Mouse (Mus musculus) gastrocnemius, postnatal 36 days (tissue): Measurements from ENCODE around the gene Fmo2. TPM values are rescaled to one million over a fixed set of nuclear protein-coding genes. Genes with fewer than 3 reads are reported as not detected.

ENCODE experiments used
- DNase-seq, 2 experiments: peaks; one replicate each; pipeline ENCODE4 v3.0.0; 2022
- intact Hi-C: fragments of 180-260 bp; cut with DNase I; formaldehyde crosslinking; loops from one replicate; pipeline ENCODE4 v1.15.1; 2025
- long read RNA-seq, 2 experiments: library from polyadenylated mRNA; stranded (forward); transcript quantifications; one replicate each; pipeline ENCODE4 v2.0.0; 2021
- total RNA-seq, 2 experiments: library from RNA; stranded (reverse); gene quantifications; 2 replicates each; pipeline ENCODE4 v1.2.3; 2021

Fmo2 gene
- 10 to 100 TPM; 13.4 to 15.1 TPM for total RNA-seq
- long read RNA-seq, experiment 1, partial matches to known transcripts: 0 of 2 reads
- long read RNA-seq, experiment 1, other reads (novel, unspliced or antisense): 2 of 2 reads
- long read RNA-seq, experiment 2, partial matches to known transcripts: 0 of 2 reads
- long read RNA-seq, experiment 2, other reads (novel, unspliced or antisense): 2 of 2 reads

- intact Hi-C loops: loop anchor here (5.0 kb wide), 1 partner anchor 159 kb away; no protein-coding TSS in a partner anchor
- peak; percentile 25 to 48 for DNase-seq
Observed at GRCm38 (mm10) chr1:162897838-162898811, at the start of gene Fmo2. Gene Fmo2 (minus strand): TSS chr1:162898726.

DNA sequence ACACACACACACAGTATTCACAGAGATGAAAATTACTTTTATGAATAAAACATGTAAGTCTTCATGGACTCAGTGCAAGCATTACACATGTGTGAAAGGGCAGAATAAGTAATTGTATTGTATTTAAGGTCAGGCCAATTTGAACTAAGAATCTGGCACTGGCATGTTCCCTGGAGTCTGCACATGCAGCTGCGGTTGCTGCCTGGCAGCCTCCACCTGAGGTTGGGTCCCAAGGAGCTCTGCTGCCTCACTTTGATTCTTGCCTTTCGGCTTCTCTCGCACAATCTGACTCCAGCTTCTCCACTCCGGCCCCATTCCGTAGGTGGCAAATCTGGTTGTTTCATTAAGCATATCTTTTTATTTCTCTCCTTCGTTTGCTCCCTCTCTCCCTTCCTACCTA, 49.4 kb upstream of the Fmo2 start:
- no peak for DNase-seq
- intact Hi-C loops: no loop called here

- no peak for DNase-seq
- intact Hi-C loops: no loop called here
Observed at GRCm38 (mm10) chr1:162946837-162947558, 48.5 kb upstream of the Fmo2 start.

GRCm38 (mm10) chr1:162943700-162944099, 45.2 kb upstream of the Fmo2 start:
- intact Hi-C loops: no loop called here

DNA sequence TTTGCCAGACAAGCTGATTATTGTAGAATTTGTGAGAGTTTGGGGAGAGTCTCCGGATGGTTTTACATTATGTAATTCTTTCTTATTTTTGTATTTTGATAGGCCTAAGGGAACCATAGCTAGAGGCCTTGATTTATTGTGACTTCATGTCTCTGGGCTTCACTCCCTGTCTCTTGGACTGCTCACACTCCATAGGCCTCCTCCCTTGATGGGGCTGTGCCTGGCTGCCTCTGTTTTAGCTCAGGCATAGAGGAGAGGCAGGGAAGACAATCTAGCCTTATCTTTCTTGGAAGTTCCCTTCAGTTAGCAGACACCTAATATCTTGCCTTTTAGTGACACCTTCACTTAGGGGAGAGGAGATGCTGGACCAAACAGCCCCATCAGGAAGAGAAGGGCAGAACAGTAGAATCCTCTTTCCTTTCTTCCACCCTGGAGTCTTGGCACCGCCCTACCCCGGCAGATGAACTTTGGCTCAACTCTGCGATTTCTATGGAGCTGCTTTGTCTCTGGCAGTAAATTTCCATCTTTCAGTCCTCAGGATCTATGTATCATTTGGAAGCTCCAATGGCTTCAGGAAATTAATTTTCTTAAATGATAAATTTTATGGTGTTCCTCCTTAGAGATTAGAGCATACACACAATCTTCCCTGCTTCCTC, 40.3 kb upstream of the Fmo2 start:
- intact Hi-C loops: no loop called here
- DNase-seq: peak in 1 of 2 experiments; percentile 16

More at GRCm38 (mm10) chr1:162943700-162944099, 45.2 kb upstream of the Fmo2 start:
- no peak for DNase-seq

DNA sequence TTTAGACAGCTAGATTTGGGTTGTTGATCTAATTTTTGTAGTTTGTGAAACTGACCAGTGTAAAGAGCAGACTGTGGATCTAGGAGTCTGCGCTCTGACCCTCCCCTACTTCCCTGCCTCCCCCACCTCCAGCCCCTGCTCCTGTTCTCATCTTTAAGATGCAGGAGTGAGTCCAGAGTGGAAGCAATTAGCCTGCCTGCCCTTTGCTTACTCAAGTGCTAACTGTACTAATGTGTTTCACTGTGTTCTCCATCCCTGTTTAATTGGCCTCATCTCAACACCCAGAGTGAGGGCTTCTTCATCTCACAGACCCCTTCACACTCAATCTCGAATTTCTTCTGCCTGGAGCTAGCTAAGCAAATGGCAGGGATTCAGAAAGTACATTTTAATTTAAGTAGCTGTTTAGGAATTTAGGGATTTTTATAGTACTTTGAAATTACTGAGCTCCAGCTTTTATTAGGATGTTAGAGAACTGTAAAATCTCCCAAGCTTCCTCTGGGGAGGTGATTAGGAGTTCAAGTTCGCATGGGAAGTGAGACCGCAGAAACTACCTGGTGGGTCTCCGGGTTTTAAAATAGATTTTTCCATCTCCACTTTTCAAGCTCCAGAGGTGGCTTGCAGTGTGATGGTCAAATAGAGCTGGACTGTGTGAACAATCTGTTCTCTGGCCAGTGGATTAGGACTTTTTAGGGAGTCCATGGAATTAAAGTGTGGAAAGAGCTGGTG, 39.6 kb upstream of the Fmo2 start:
- no peak for DNase-seq

GRCm38 (mm10) chr1:162937415-162937814, 38.9 kb upstream of the Fmo2 start, which contains the start of gene Fmo6:
Gene Fmo6 (minus strand): TSS chr1:162937515.
- no peak for DNase-seq
- intact Hi-C loops: no loop called here

More for the DNA sequence above, 39.6 kb upstream of the Fmo2 start:
- intact Hi-C loops: no loop called here

DNA sequence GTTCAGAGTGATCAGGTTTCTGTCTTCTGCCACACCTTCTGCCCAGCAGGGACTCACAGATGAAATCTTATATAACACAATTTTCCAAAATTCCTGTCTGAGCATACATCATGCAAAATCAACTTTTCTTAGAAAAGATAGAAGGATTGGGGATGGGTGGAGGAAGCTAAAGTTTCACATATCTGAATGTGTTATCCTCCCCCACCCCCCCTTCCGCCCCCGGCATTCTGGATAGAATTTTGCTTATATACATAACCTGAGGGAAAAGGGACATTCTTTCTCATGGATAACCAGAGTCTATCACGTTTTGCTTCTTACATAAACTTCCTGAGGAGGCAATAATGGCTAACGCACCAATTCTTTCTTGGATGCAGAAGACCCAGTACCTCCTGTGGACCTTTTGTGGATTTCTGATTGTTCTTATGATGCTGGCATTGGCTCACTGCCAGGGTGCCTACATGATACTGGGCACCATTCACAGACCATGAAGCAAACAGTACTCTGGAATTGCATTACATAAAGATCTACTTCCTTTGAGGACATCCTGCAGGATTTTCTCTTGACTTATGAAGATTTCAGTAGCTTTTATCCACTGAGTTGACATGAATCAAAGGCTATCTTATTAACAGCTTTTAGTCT, 36.0 kb upstream of the Fmo2 start:
- intact Hi-C loops: no loop called here

GRCm38 (mm10) chr1:162932386-162932785, 33.9 kb upstream of the Fmo2 start:
- intact Hi-C loops: no loop called here
- no peak for DNase-seq

More for the DNA sequence above, 36.0 kb upstream of the Fmo2 start:
- no peak for DNase-seq

GRCm38 (mm10) chr1:162931880-162932279, 33.4 kb upstream of the Fmo2 start:
- intact Hi-C loops: no loop called here

DNA sequence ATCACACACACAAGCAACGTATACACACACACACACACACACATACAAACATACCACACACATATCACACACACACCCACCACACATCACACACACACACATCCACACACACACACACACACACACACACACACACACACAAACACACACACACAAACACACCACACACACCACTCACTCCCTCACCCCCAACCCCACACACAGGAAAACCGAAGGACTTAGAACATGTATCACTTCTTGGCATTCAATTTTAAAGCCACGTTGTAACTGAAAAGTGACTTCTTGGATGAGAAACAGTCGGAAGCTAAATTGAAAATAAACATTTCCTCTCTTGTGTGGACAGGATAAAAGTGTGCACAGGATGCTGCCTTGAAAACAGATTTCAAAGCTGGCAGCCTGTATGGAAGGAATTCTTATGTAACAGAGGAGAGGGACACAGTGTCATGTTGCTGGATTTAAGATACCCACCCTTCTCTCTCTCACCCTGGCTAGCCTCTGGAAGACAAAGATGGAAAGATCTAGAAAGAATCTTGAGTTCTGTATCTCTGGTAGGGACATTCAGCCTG, 32.9 kb upstream of the Fmo2 start:
- intact Hi-C loops: no loop called here
- DNase-seq: no peak

More at GRCm38 (mm10) chr1:162931880-162932279, 33.4 kb upstream of the Fmo2 start:
- DNase-seq: no peak

DNA sequence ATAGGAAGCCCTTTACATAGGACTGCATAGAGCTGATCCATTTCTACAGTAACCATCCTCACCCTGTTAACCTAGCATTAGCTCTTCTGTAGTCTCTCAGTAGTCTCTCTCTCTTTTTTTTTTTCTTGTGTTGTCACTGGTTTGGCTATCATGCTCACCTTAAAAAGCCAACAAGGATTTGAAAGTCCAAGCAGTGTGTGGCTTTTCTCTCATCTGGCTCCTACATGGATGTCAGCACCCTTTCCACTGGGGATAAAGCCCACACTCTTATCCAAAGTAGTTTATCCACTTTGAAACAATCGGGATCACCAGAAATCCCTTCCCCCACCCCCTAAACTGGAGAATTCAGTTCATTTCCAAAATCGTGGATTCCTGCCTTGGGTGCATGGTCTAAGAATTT, 32.1 kb upstream of the Fmo2 start:
- DNase-seq: no peak
- intact Hi-C loops: no loop called here

DNA sequence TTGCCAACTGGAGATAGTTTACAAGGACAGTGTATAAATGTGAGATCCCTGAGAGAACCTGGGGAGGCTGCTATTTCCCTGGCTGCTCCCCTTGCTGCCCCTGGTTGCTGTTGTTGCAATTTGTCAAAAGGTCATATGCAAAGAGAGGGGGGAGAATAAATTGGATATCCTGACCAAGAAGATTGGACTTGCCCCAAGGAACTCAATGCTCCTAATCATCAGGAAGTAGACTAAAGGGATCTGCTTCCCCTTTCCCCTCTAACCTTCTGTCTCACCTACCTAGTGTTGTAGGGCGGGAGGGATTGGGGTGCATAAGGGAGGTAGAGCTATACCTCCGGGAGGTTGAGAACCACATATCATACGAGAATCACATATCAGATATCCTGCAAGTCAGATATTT, 30.6 kb upstream of the Fmo2 start:
- intact Hi-C loops: no loop called here
- DNase-seq: no peak

- intact Hi-C loops: no loop called here
- DNase-seq: no peak
Observed at GRCm38 (mm10) chr1:162925121-162925520, 26.6 kb upstream of the Fmo2 start.

GRCm38 (mm10) chr1:162916661-162917060, 18.1 kb upstream of the Fmo2 start:
- intact Hi-C loops: no loop called here
- DNase-seq: no peak

GRCm38 (mm10) chr1:162914932-162915556, 16.5 kb upstream of the Fmo2 start:
- DNase-seq: no peak
- intact Hi-C loops: no loop called here

DNA sequence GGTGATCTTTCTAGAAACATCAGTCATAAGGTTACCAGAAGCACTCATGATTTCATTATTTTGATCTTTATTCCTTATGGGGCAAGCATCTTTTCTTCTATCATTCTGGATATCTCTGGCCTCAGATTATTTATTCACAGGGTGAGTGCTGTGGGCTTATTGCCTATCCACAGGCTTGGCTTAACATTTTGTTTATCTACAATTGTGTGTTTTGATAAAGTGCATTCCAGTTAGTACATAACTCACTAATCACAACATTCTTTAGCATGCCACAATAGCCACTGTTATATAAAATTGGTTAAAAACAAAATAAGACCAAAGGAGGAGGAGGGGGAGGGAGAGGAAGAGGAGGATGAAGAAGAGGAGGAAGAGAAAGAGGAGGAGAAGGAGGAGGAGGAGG, 13.6 kb upstream of the Fmo2 start:
- intact Hi-C loops: no loop called here
- DNase-seq: no peak

DNA sequence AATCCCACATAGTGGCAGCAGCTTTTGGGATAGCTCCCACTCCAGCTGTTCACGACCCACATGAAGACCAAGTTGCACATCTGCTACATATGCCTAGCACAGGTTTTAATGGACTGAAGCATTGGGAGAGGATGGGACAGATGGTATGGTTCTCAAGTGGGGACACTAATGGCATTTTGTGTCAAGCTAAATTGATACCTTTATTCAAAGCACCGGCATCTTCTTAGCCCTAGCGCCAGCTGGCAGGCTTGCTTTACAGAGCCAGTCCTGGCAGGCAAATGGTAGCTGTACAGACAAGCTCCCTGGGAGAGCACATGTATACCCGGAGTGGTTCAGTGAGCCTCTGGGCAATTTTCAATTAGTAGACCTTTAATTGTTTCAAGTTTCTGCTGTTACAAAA, 3.4 kb upstream of the Fmo2 start:
- intact Hi-C loops: no loop called here
- DNase-seq: no peak
